Mouse (Mus musculus): ENCODE data around the gene Echdc1.

GRCm38 (mm10) chr10:29281736-29282135 is 31.2 kb upstream of the Echdc1 start:
- TF ChIP-seq CTCF (conservative IDR thresholded peaks at IDR 0.05; ENCODE audit: insufficient read depth, insufficient read length, low read depth, low read length) = no peak
- TF ChIP-seq POLR2A (IDR thresholded peaks at IDR 0.05; ENCODE audit: low read depth, low read length) = no peak

Data from kidney, adult 2 months (tissue).